Comparison of ENCODE assay signal across 8 mouse cellular contexts in genomic region chrX:95711227-95712111, GRCm38 (mm10). TPM values are rescaled to one million over a fixed set of nuclear protein-coding genes. Genes with fewer than 3 reads are reported as not detected.
DNase-seq lines count a peak whose midpoint lies in the region; ATAC-seq and TF ChIP-seq lines count a peak whose summit lies in the region.

Gene Zc3h12b, plus strand, starts transcription at chrX:95711678.

- no peak for TF ChIP-seq CTCF in C2C12 (IDR thresholded peaks at IDR 0.05; ENCODE audit: control insufficient read depth, insufficient read depth, insufficient read length)
- peak; percentile 47 for TF ChIP-seq CTCF in brain, embryonic 14.5 days (IDR thresholded peaks at IDR 0.05; ENCODE audit: borderline replicate concordance, extremely low read depth, insufficient read depth, insufficient read length)

- H3K79me2 ChIP-seq in C2C12 (ENCODE audit: control insufficient read depth, insufficient read depth) (no peaks in the 10 kb centered on the region), myocyte (ENCODE audit: control insufficient read depth, insufficient read depth) (no peaks in the 10 kb centered on the region)

- peak; percentile 92 for DNase-seq in brain, embryonic 14.5 days (ENCODE audit: low read depth)
- DNase-seq in fibroblast of lung, adult 2 months (ENCODE audit: low read depth): peak; percentile 23
- DNase-seq in liver: peak; percentile 56

- ATAC-seq in heart, embryonic 13.5 days (ENCODE audit: extremely low read depth, insufficient number of reproducible peaks, low FRiP score, low TSS enrichment): peak; percentile 71
- peak; percentile 99 for ATAC-seq in kidney, embryonic 16.5 days (ENCODE audit: low FRiP score, low TSS enrichment)
- ATAC-seq in stomach, embryonic 14.5 days (ENCODE audit: insufficient number of reproducible peaks, insufficient read depth, low FRiP score, low read depth): peak; percentile 95

- peak within 1 kb of the TSS; percentile 67 for H3K4me2 ChIP-seq in heart, embryonic 13.5 days
- peak within 1 kb of the TSS; percentile 58 for H3K4me2 ChIP-seq in kidney, embryonic 16.5 days (replicated peaks; ENCODE audit: low read depth, low read length)
- peak within 1 kb of the TSS; percentile 86 for H3K4me2 ChIP-seq in myocyte (ENCODE audit: low read depth)
- peak within 1 kb of the TSS; percentile 35 for H3K4me2 ChIP-seq in stomach, embryonic 14.5 days (replicated peaks; ENCODE audit: low read depth, low read length)

- H3K4me1 ChIP-seq in heart, embryonic 13.5 days: no peaks in the 10 kb centered on the region
- no peaks in the 10 kb centered on the region for H3K4me1 ChIP-seq in kidney, embryonic 16.5 days (ENCODE audit: insufficient read depth, low read length)
- no peaks in the 10 kb centered on the region for H3K4me1 ChIP-seq in stomach, embryonic 14.5 days (ENCODE audit: control insufficient read depth, insufficient read depth, low read length)

- H3K36me3 ChIP-seq in C2C12 (ENCODE audit: control insufficient read depth, insufficient read depth) (no peaks in the 10 kb centered on the region), myocyte (ENCODE audit: control insufficient read depth, insufficient read depth) (no peaks in the 10 kb centered on the region)
- H3K36me3 ChIP-seq in heart, embryonic 13.5 days: no peaks in the 10 kb centered on the region
- no peaks in the 10 kb centered on the region for H3K36me3 ChIP-seq in kidney, embryonic 16.5 days (ENCODE audit: insufficient read depth, low read length)
- H3K36me3 ChIP-seq in stomach, embryonic 14.5 days (ENCODE audit: control insufficient read depth, insufficient read depth, low read length): no peaks in the 10 kb centered on the region

- H3K9ac ChIP-seq in heart, embryonic 13.5 days: peak within 1 kb of the TSS; percentile 72
- H3K9ac ChIP-seq in kidney, embryonic 16.5 days (replicated peaks; ENCODE audit: low read length): peak within 1 kb of the TSS; percentile 62
- H3K9ac ChIP-seq in stomach, embryonic 14.5 days (replicated peaks; ENCODE audit: low read depth, low read length): no peak within 1 kb of the TSS; the same call in 1 of the 2 replicates

- no peaks in the 10 kb centered on the region for H3K27me3 ChIP-seq in C2C12 (ENCODE audit: control insufficient read depth, insufficient read depth, insufficient read length)
- no peaks in the 10 kb centered on the region for H3K27me3 ChIP-seq in heart, embryonic 13.5 days (replicated peaks)
- H3K27me3 ChIP-seq in kidney, embryonic 16.5 days (ENCODE audit: insufficient read depth, low read length): peaks cover 3% of the 10 kb centered on the region; the same call in 1 of the 2 replicates
- H3K27me3 ChIP-seq in myocyte (ENCODE audit: control insufficient read depth, insufficient read depth, insufficient read length): no peaks in the 10 kb centered on the region
- H3K27me3 ChIP-seq in stomach, embryonic 14.5 days (ENCODE audit: control insufficient read depth, insufficient read depth, low read length): no peaks in the 10 kb centered on the region

- H3K79me3 ChIP-seq in C2C12 (ENCODE audit: low read depth): no peaks in the 10 kb centered on the region

- H3K27ac ChIP-seq in heart, embryonic 13.5 days (replicated peaks): peak within 1 kb of the TSS; percentile 75
- H3K27ac ChIP-seq in kidney, embryonic 16.5 days (ENCODE audit: low read length): peak within 1 kb of the TSS; percentile 38; the same call in 1 of the 2 replicates
- peak within 1 kb of the TSS; percentile 15; the same call in 1 of the 2 replicates for H3K27ac ChIP-seq in stomach, embryonic 14.5 days (ENCODE audit: low read length)

- H3ac ChIP-seq in C2C12 (ENCODE audit: control insufficient read depth, insufficient read length, low read depth) (peak within 1 kb of the TSS; percentile 54), myocyte (ENCODE audit: control insufficient read depth, insufficient read length) (no peak within 1 kb of the TSS)

- H3K4me3 ChIP-seq in C2C12 (ENCODE audit: insufficient read depth, poor library complexity, severe bottlenecking): peak within 1 kb of the TSS; percentile 28
- peak within 1 kb of the TSS; percentile 60 for H3K4me3 ChIP-seq in heart, embryonic 13.5 days
- H3K4me3 ChIP-seq in kidney, embryonic 16.5 days (ENCODE audit: low read length): peak within 1 kb of the TSS; percentile 53
- peak within 1 kb of the TSS; percentile 41 for H3K4me3 ChIP-seq in myocyte
- H3K4me3 ChIP-seq in stomach, embryonic 14.5 days (ENCODE audit: low read depth, low read length): peak within 1 kb of the TSS; percentile 37

- no peaks in the 10 kb centered on the region for H3K9me3 ChIP-seq in heart, embryonic 13.5 days
- H3K9me3 ChIP-seq in kidney, embryonic 16.5 days (ENCODE audit: low read length): no peaks in the 10 kb centered on the region
- H3K9me3 ChIP-seq in stomach, embryonic 14.5 days (ENCODE audit: control insufficient read depth, low read depth, low read length): no peaks in the 10 kb centered on the region

- no peak for TF ChIP-seq POLR2A in brain, embryonic 14.5 days (IDR thresholded peaks at IDR 0.05; ENCODE audit: borderline replicate concordance, extremely low read depth, insufficient read depth, insufficient read length, poor library complexity, severe bottlenecking)
- TF ChIP-seq POLR2A in myocyte (IDR thresholded peaks at IDR 0.05; ENCODE audit: insufficient read length, low read depth): peak; percentile 53

- WGBS in heart, embryonic 13.5 days: 7% methylated on average over 42 of the region's 46 CpGs
- 21% methylated on average over 43 of the region's 46 CpGs for WGBS in kidney, embryonic 16.5 days
- 22% methylated on average over 46 of the region's 46 CpGs for WGBS in stomach, embryonic 14.5 days

TF ChIP-seq in C2C12, 6 proteins besides CTCF, POLR2A, EP300 and RAD21:
- TF ChIP-seq MYOD1 (IDR thresholded peaks at IDR 0.05; ENCODE audit: control insufficient read depth, insufficient read length, low read depth) (no peak), CEBPB (IDR thresholded peaks at IDR 0.05; ENCODE audit: low read depth) (no peak), MAX (IDR thresholded peaks at IDR 0.05) (no peak), USF1 (IDR thresholded peaks at IDR 0.05; ENCODE audit: low read depth) (no peak), FOSL1 (IDR thresholded peaks at IDR 0.05; ENCODE audit: insufficient read depth, low read length, poor library complexity, severe bottlenecking) (no peak), MYOG (IDR thresholded peaks at IDR 0.05; ENCODE audit: control insufficient read depth, extremely low read depth, insufficient read length) (no peak)

TF ChIP-seq in myocyte, 11 proteins besides CTCF, POLR2A, EP300 and RAD21:
- no peak for TF ChIP-seq TCF12 (IDR thresholded peaks at IDR 0.05; ENCODE audit: insufficient read depth, poor library complexity, severe bottlenecking)
- TF ChIP-seq E2F4 (IDR thresholded peaks at IDR 0.05; ENCODE audit: insufficient read depth): no peak
- no peak for TF ChIP-seq MAX (IDR thresholded peaks at IDR 0.05; ENCODE audit: low read depth)
- TF ChIP-seq POLR2AphosphoS2 (IDR thresholded peaks at IDR 0.05; ENCODE audit: insufficient read length, low read depth): no peak
- no peak for TF ChIP-seq CEBPB (IDR thresholded peaks at IDR 0.05; ENCODE audit: insufficient read depth, poor library complexity, severe bottlenecking)
- TF ChIP-seq REST (IDR thresholded peaks at IDR 0.05; ENCODE audit: insufficient read depth, insufficient read length): no peak
- peak in 2 of 3 experiments; percentile 52 to 82 for TF ChIP-seq MYOG (IDR thresholded peaks at IDR 0.05; ENCODE audit: control insufficient read depth in 1 of 3, insufficient read depth in 1 of 3, insufficient read length in 2 of 3, low read depth in 2 of 3)
- TF ChIP-seq USF1 (IDR thresholded peaks at IDR 0.05; ENCODE audit: low read depth): no peak
- no peak for TF ChIP-seq TCF3 (IDR thresholded peaks at IDR 0.05; ENCODE audit: insufficient read length, low read depth)
- peak in 2 of 3 experiments; percentile 25 to 72 for TF ChIP-seq MYOD1 (IDR thresholded peaks at IDR 0.05; ENCODE audit: control insufficient read depth in 1 of 3, insufficient read length in 2 of 3, low read depth in 2 of 3)
- TF ChIP-seq SRF (IDR thresholded peaks at IDR 0.05; ENCODE audit: control insufficient read depth, insufficient read length, low read depth): no peak

RNA-seq across cellular contexts. Expression of gene Zc3h12b, which starts in this region (rescaled TPM):
- polyA plus RNA-seq in C2C12 (2012; fragmentation: generic; extraction: Trizol) (0.33 TPM), myocyte (2012; fragmentation: generic; extraction: Trizol) (0.54 TPM)
- 2.0 and 2.9 TPM in 2 replicates for polyA plus RNA-seq in brain, embryonic 14.5 days (2012; rRNA removed)
- 1.6 and 1.7 TPM in 2 replicates for polyA plus RNA-seq in heart, embryonic 13.5 days (2015; fragmentation: Nextera tagmentation; extraction: Ambion mirVana)
- 2.3 and 2.9 TPM in 2 replicates for polyA plus RNA-seq in kidney, embryonic 16.5 days (2015; fragmentation: Nextera tagmentation; extraction: Ambion mirVana)
- polyA plus RNA-seq in stomach, embryonic 14.5 days (2014; fragmentation: Nextera tagmentation; extraction: Ambion mirVana): 3.0 and 5.3 TPM in 2 replicates

Comparison
In these comparisons a context has a peak if more than half of its experiments do, and no peak if none do; other contexts are left out.
1. Peak in every context shown above with its lines: DNase-seq, ATAC-seq, H3K4me3 ChIP-seq and H3K27ac ChIP-seq.
2. DNase-seq: peak in every context shown above with its lines; median percentile 92 in brain, embryonic 14.5 days; 56 in liver; 23 in fibroblast of lung, adult 2 months.
3. H3K27ac ChIP-seq: peak in every context shown above with its lines; median percentile 75 in heart, embryonic 13.5 days; 38 in kidney, embryonic 16.5 days; 15 in stomach, embryonic 14.5 days.
4. H3K4me2 ChIP-seq: peak in every context shown above with its lines; median percentile 86 in myocyte; 67 in heart, embryonic 13.5 days; 58 in kidney, embryonic 16.5 days; 35 in stomach, embryonic 14.5 days.